Mouse (Mus musculus): ENCODE results near the gene Elovl6.

The Elovl6 gene

GRCm38 (mm10) chr3:129541456-129541855 is 9.3 kb downstream of the Elovl6 start:
- no peak for DNase-seq (ENCODE audit: low spot score)

DNA sequence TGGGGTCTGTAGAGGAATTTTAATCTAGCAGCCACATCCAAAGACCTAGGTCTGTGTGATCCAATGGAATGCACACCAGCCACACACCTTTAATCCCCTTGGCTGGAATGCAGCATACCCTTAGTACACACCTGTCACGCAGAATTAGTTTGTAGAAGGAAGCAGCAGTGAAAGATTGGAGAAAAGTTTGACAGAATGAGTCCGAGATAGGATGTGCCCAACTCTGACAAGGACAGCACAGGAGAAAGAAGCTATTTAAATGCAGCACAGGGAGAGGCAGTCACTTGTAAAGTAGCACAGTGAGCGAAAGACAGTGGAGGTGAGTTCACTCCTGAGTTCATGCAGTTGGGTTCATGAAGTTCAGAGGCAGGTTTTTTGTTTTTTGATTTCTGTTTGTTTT is 11.2 kb downstream of the Elovl6 start:
- no peak for DNase-seq (ENCODE audit: low spot score)

DNA sequence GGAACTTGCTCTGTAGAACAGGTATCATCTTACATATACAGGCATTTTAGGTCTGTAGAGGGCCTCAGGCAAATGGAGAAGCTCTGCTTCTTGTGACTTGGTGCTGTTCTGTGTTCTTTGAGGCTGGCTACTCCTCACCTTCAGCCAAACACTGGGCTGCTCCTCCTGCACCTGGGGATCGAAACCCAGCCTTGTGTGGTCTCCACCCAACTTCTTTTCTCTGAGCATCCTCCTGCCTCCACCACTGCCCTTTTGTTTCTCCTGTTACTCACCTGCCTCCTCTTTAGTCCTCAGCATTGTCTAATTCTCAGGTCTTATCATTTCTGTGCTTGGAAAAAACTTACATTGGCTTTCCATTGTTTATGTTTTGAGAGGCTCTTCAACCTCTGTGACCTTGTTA is 12.1 kb downstream of the Elovl6 start:
- no peak for DNase-seq (ENCODE audit: low spot score)

DNA sequence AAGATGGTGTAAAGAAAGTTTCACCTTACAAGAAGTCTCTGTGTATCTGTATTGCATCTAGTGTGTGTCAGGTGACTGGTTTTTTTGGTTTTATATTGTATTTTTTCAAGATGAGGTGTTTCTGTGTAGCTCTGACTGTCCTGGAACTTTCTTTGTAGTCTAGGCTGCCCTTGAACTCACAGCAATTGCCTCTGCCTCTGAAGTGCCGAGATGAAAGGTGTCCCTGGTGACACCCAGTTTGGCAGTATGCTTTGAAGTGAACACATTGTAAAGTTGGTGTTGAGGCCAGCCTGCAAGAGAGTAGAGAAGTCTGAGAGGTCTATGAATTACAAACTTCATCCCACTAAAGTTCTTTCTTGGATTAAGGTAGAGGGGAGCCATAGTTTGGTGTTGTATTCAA is 13.1 kb downstream of the Elovl6 start:
- DNase-seq (ENCODE audit: low spot score), result no peak

DNA sequence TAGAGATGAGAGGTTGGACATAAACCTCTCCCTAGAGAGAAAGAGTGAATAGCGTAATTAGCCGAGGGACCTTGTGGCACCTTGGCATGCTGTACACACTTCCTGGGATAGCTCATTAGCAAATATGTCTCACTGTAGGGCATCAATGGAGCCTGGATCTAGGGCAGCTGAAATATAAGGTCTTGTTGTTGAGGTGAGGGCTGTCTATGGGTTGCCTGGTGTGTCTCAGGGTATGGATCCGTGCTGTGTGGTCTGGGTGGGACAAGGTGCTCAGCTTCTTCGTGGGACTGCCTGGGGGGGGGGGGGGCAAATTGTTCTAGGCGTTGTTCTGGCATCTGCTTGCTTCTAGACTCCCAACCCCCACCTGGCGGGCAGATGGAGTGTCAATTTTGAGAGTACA is 13.6 kb downstream of the Elovl6 start:
- no peak for DNase-seq (ENCODE audit: low spot score)

GRCm38 (mm10) chr3:129547837-129548435 is 15.8 kb downstream of the Elovl6 start:
- no peak for DNase-seq (ENCODE audit: low spot score)

GRCm38 (mm10) chr3:129548760-129549159 is 16.6 kb downstream of the Elovl6 start:
- peak; percentile 45 for DNase-seq (ENCODE audit: low spot score)

DNA sequence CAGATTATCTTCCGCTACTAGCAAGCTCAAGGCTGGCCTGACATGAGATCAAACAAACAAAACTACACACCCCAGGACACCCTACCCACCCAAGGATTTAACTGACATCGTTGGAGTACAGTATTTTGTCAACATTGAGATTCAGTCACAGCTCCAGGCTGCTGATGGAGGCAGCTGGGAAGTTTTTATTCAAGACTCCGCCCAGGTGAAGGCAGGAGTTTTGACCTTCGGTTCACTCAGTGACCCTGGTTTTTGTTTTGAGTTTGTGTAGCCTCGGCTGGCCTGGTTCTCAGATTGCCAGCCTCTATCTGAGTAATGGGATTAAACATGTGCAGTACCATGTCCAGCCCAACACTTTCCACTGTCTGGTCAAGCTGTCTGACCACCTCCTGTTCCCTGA is 17.4 kb downstream of the Elovl6 start:
- no peak for DNase-seq (ENCODE audit: low spot score)

- no peak for DNase-seq (ENCODE audit: low spot score)
Measured at GRCm38 (mm10) chr3:129551581-129552290, 19.6 kb downstream of the Elovl6 start.

DNA sequence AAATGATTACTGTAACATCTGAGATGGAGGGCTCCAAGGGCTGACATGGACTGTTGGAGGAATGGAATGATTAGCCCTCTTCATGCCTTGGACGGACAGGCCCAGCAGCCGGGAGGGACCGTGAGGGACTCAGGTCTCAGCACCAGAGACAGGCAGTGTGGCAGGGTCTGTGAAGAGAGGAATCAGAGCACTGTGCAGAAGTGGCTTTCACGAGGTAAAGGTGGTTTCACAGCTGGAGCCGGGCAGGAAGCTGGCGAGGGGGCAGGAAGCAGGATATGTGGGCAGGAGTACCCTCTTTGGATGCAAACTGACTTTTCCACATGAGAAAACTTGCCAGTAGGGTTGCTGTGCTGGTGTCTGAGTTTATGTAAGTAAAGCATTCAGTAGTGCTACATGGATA is 20.2 kb downstream of the Elovl6 start:
- no peak for DNase-seq (ENCODE audit: low spot score)

GRCm38 (mm10) chr3:129553173-129553572 is 21.0 kb downstream of the Elovl6 start:
- no peak for DNase-seq (ENCODE audit: low spot score)

DNA sequence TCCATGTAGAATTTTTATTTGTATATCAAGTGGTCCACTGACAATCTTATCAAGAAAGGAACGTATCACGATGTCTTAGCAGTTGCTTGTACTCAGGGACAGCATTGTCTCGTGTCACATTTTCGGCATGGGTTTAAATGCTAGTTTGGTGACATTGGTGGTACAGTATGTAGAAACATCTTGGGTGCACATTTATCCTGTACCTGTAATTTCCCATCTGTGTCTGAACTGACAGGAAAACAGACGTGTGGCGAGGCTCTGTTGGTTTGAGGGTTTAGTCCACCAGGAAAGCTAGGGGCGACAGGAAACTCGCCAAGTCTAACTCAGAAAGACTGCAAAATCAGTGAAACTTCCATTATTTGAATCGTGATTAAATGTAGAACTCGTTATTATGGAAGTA is 21.5 kb downstream of the Elovl6 start:
- DNase-seq (ENCODE audit: low spot score), result no peak

- DNase-seq (ENCODE audit: low spot score), result no peak
Measured at GRCm38 (mm10) chr3:129554436-129554835, 22.3 kb downstream of the Elovl6 start.

GRCm38 (mm10) chr3:129557048-129557447 is 24.9 kb downstream of the Elovl6 start:
- no peak for DNase-seq (ENCODE audit: low spot score)

GRCm38 (mm10) chr3:129557566-129557965 is 25.4 kb downstream of the Elovl6 start:
- no peak for DNase-seq (ENCODE audit: low spot score)

- no peak for DNase-seq (ENCODE audit: low spot score)
Measured at GRCm38 (mm10) chr3:129558016-129558955, 26.1 kb downstream of the Elovl6 start.

GRCm38 (mm10) chr3:129560068-129560467 is 27.9 kb downstream of the Elovl6 start:
- DNase-seq (ENCODE audit: low spot score), result no peak

- DNase-seq (ENCODE audit: low spot score), result no peak
Measured at GRCm38 (mm10) chr3:129561011-129561410, 28.9 kb downstream of the Elovl6 start.

DNA sequence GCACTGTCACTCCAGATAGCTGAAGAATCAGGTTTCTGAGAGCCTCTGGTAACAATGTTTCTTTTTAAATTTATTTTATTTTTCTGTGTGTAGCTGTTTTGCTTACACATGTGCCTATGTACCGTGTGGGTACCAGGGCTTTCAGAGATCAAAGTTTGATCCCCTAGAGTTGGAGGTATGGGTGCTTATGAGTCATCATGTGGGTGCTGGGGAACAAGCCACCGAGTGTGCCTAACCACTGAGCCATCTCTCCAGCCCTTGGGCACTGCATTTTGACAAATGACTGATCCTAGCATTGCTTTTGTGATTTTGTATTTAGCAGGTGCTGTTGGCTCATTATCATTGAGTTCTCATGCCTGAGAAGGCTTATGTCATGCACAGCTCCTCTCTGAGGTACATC is 29.7 kb downstream of the Elovl6 start:
- DNase-seq (ENCODE audit: low spot score), result no peak

- DNase-seq (ENCODE audit: low spot score), result no peak
Measured at GRCm38 (mm10) chr3:129562411-129562810, 30.3 kb downstream of the Elovl6 start.

- no peak for DNase-seq (ENCODE audit: low spot score)
Measured at GRCm38 (mm10) chr3:129563807-129564206, 31.7 kb downstream of the Elovl6 start.

- DNase-seq (ENCODE audit: low spot score), result no peak
Measured at GRCm38 (mm10) chr3:129564852-129565251, 32.7 kb downstream of the Elovl6 start.

GRCm38 (mm10) chr3:129565458-129565857 is 33.3 kb downstream of the Elovl6 start:
- DNase-seq (ENCODE audit: low spot score), result no peak

Data from retina, embryonic 14.5 days (tissue).